Mouse (Mus musculus) lung, adult 2 months (tissue): ENCODE measurements at regions not wholly inside any gene's neighbourhood (a gene's known extent, or its start where the extent isn't known, plus 50 kb on each side); places are given as distances from the start of the nearest gene placed in this dataset.

ENCODE experiments used
- DNase-seq: peaks from one replicate; pipeline ENCODE4 v3.0.0; 2022
- H3K4me1 ChIP-seq: fragments of 200-500 bp; 2 replicates; pipeline ENCODE4 v1.6.1; 2011; ENCODE audit warnings: low read length; ENCODE audit not compliant: control insufficient read depth, insufficient read depth
- H3K4me3 ChIP-seq: fragments of 200-500 bp; replicated peaks from 2 replicates; pipeline ENCODE3; 2011; ENCODE audit warnings: low read depth, mild to moderate bottlenecking, control low read depth, low read length; ENCODE audit errors: extremely low read depth
- CTCF ChIP-seq: fragments of 200-500 bp; IDR thresholded peaks from 2 replicates; pipeline ENCODE4 v1.5.1; 2011; ENCODE audit warnings: mild to moderate bottlenecking, low read length, control low read depth; ENCODE audit not compliant: insufficient read depth
- POLR2A ChIP-seq: fragments of 200-500 bp; IDR thresholded peaks from 2 replicates; pipeline ENCODE4 v1.6.1; 2011; ENCODE audit warnings: low read depth, mild to moderate bottlenecking, control low read depth, low read length, borderline replicate concordance; ENCODE audit errors: extremely low read depth
- WGBS: fragments of 180-500 bp; shearing (Covaris S2); methylation state at CpG from one replicate; pipeline ENCODE4 v1.1.7; 2018; 5-methylcytosine and 5-hydroxymethylcytosine counted together

DNA sequence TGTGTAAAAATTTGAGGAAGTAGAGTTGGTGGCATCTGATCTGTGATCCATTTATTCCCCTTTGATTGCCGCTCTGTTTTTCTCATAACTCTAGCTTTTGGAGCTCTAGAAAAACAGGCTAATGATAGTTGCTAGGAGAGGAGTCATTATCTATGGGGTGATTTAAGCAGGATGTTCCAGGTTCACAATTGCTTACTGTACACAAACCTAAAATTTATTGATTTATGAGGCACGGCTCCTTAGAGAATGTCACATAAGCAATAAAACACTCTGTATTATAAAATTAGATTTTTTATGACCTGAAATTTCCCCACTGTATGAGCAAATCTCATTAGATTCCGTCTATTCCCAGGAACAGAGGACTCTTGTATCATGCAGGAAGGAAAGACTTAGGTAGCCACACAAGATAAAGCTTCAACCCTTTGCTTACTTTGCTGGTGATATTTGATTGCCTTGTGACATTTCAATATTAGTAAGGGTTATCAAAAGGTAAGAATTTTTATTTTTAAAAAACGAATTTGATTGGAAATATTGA lies 360.8 kb upstream of the Ptger4 start:
- 56% methylated on average over 4 of the region's 4 CpGs for WGBS
- TF ChIP-seq CTCF (no peak), POLR2A (no peak)
- no peak overlapping the region for H3K4me3 ChIP-seq
- H3K4me1 ChIP-seq: no peaks in the 10 kb centered on the region
- no peak for DNase-seq

DNA sequence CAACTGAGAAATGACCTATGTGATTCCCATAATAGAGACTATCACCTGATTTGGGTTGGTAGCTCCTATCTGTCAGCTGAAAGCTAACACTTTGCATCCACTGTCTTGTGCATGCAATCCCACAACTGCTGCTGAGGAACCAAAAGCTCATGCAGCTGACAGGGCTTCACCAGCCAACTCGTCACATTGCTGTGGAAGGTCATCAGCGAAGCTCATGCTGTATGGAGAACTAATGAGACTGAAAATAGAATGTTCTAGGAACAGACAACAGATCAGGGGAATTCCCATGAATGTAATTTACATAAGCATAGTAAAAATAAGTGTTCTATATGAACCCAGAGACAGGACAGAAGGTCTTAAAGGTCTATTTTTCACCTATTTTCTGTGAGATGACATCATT lies 363.5 kb upstream of the Ptger4 start:
- DNase-seq: no peak
- WGBS: 68% methylated on average over 2 of the region's 2 CpGs

DNA sequence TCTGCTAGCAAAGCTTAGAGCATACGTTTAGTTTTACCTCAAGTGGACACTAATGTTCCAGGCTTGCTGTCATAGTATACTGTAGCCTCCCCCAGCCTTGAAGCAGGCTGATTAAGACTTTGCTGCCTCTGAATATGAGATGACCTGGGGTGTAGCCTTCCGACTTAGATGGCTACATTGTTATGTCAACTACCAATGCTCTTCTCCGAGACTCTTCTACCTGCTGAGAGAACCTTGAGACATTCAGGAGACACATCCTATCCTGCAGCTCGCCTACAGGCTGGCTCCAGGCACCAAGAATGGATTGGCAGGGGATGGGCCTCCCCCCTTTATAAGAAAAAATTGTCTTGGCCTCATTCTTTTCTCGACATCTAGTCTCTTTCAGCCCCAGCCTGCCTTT lies 379.0 kb upstream of the Ptger4 start:
- no peak for DNase-seq
- no peak for TF ChIP-seq POLR2A
- TF ChIP-seq CTCF: no peak
- H3K4me1 ChIP-seq: no peaks in the 10 kb centered on the region
- H3K4me3 ChIP-seq: no peak overlapping the region
- WGBS: 65% methylated on average over 5 of the region's 5 CpGs

More for the DNA sequence above, 363.5 kb upstream of the Ptger4 start:
- TF ChIP-seq CTCF: no peak
- Histone ChIP-seq H3K4me1 (no peaks in the 10 kb centered on the region), H3K4me3 (no peak overlapping the region)

DNA sequence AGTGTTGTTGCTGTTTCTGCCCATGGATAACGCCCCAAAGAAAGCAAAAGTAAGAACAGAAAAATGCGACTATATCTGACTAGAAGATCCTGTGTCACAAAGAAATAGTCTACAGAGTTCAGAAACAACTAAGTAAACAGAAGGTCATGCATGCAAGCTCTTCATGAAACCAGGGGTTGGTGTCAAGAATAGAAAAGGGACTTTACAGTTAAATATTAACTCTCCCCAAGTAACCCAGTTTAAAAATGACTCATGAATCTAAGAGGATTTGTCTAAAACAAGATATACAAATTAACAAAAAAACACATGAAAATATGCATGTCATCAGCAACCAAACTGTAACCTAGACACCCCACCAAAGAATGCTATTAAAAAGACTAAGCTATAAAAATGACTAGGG lies 381.4 kb upstream of the Ptger4 start:
- DNase-seq: no peak
- H3K4me1 ChIP-seq: no peaks in the 10 kb centered on the region
- no peak overlapping the region for H3K4me3 ChIP-seq
- TF ChIP-seq POLR2A (no peak), CTCF (no peak)
- WGBS: 72% methylated on average over 2 of the region's 2 CpGs

DNA sequence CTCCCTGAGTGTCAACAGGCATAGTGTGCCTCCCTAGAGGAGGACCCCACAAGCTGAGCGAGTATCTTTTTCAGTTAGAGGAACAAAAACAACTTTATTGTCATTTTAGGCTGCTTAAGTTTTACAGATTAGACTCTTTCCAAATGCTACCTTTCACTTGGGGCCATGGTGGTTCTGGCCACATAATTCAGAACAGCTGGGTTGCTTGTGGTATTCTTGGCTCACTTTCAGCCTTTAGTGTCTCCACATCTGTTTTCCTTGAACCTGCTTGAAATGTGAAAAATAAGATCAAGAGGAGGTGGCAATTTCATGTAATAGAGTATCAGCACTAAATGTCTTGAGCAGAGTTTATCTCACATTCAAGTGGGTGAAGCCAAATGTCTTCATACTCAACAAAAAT lies 402.7 kb upstream of the Ptger4 start:
- Histone ChIP-seq H3K4me3 (no peak overlapping the region), H3K4me1 (no peaks in the 10 kb centered on the region)
- no peak for DNase-seq
- TF ChIP-seq POLR2A (no peak), CTCF (no peak)
- WGBS: 48% methylated on average over 1 of the region's 1 CpGs

DNA sequence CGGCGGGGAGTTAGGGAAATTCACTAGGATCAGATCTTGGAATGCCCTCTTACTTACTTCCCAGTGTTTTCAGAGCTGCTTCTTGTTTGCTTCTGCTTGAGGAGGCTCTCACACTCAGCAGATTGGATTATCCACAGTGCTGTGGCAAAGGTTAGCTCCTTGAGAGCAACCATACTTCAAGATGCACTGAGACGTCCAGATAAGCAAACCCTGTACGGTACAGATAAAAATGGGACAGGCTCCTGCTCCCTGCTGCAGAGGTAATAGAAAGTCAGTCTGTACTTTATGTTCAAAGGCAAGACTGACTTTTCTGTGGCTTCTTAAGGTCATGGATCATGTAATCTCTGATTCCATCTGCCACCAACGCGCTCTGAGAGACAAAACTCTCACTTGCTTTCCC lies 414.8 kb upstream of the Ptger4 start:
- 71% methylated on average over 6 of the region's 6 CpGs for WGBS
- no peak for DNase-seq
- Histone ChIP-seq H3K4me3 (no peak overlapping the region), H3K4me1 (no peaks in the 10 kb centered on the region)
- no peak for TF ChIP-seq CTCF
- no peak for TF ChIP-seq POLR2A

DNA sequence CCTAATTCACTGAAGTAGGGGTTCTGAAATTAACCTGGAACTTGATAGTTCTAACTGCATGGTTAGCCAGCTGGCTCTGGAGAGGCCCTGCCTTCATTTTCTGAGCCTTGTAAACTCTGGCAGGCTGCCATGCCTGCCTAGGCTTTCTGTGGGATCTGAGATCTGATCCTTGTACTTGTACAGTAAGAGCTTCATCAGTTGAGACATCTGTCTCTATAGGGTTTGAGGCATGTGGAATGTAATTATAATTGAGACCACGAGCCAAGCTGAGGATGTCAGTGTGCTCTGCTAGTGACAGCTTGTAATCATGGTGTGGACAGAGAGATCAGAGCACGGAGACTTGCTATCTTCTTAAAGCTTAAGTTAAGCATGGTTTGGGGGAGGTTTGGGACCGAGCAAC lies 416.8 kb upstream of the Ptger4 start:
- H3K4me3 ChIP-seq: no peak overlapping the region
- TF ChIP-seq POLR2A (no peak), CTCF (no peak)
- DNase-seq: no peak
- no peaks in the 10 kb centered on the region for H3K4me1 ChIP-seq
- WGBS: 59% methylated on average over 3 of the region's 3 CpGs

DNA sequence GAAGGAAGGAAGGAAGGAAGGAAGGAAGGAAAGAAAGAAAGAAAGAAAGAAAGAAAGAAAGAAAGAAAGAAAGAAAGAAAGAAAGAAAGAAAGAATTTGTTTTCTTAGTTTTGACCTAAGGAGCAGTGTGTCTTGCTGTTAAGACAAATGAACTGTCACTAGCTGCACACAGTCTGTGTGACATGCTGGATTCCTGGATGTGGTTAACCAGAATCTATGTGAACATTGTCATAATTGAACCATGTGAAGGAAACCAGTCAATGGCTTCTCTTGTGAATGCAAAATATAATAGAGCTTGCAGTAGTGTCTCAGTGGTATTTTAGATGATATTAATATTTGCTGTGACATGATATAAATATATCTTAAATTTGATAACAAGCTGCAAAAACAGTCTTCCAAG lies 427.8 kb upstream of the Ptger4 start:
- DNase-seq: no peak
- TF ChIP-seq CTCF (no peak), POLR2A (no peak)
- Histone ChIP-seq H3K4me3 (no peak overlapping the region), H3K4me1 (no peaks in the 10 kb centered on the region)

DNA sequence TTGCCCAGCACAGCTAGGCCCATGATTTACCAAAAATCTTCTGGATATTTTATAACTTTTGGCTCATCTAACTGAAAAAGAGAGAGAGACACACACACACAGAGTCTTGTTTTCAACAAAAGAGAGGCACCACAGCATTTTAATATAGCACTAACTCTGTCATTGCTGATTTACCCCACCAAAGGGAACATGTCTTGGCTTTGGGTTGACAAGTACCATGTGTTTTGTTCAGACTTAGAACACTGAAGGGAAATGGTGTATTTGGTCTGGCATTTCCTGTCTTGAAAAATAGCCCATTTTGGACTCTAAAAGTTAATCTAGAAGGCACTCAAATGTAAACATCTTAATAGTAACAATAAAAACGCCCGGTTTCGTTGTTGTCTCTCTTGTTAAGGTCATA lies 432.7 kb upstream of the Ptger4 start:
- 32% methylated on average over 3 of the region's 3 CpGs for WGBS
- no peak overlapping the region for H3K4me3 ChIP-seq
- no peak for DNase-seq
- H3K4me1 ChIP-seq: no peaks in the 10 kb centered on the region
- no peak for TF ChIP-seq POLR2A
- TF ChIP-seq CTCF: no peak

DNA sequence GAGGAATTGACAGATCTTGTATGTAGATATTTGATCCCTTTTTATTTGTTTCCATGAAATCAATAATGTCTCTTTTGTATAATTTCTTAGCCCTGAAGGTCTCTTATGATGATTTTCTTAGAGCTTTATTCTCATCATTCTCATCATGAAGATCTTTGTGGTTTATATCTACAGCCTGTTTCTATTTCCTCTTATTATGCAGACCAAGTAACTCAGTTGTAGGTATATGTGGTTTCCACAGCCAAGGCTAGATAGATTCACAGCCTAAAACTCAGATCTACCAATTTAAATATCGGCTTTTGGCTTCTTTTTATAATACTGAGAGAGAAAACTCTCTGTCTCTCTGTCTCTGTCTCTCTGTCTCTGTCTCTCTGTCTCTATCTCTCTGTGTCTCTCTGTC lies 449.8 kb upstream of the Ptger4 start:
- TF ChIP-seq POLR2A (no peak), CTCF (no peak)
- DNase-seq: no peak
- no peak overlapping the region for H3K4me3 ChIP-seq
- no peaks in the 10 kb centered on the region for H3K4me1 ChIP-seq
- WGBS: 75% methylated on average over 1 of the region's 1 CpGs

DNA sequence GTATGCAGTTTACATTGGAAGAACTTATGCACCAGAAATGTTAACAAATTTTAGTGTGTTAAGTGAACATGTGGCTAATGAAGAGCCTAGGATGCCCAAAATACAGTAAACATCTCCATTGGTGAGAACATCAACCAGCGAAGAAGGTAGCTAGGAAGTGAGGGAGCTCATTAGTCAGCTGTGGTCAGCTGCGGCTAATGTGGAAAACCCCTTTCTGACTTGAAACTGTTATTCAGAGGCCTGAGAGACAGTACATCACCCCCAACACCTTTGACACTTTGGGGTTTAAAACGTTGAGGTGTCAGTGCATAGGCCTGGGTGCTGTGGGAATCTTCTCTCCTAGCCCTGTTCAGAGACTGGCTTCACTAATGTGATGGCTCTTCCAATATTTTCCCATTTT lies 451.0 kb upstream of the Ptger4 start:
- Histone ChIP-seq H3K4me1 (no peaks in the 10 kb centered on the region), H3K4me3 (no peak overlapping the region)
- DNase-seq: no peak
- WGBS: 69% methylated on average over 3 of the region's 3 CpGs
- TF ChIP-seq POLR2A (no peak), CTCF (no peak)
